Mouse (Mus musculus) spleen, embryonic (tissue): ENCODE data around the gene Atp8b5.

Experiments used
- CTCF ChIA-PET: fragments of 350-600 bp; sonication (Branson Sonifier 250); formaldehyde crosslinking; loops from one replicate; lab custom pipeline; 2022; lab: Charles Lee

The Atp8b5 gene

DNA sequence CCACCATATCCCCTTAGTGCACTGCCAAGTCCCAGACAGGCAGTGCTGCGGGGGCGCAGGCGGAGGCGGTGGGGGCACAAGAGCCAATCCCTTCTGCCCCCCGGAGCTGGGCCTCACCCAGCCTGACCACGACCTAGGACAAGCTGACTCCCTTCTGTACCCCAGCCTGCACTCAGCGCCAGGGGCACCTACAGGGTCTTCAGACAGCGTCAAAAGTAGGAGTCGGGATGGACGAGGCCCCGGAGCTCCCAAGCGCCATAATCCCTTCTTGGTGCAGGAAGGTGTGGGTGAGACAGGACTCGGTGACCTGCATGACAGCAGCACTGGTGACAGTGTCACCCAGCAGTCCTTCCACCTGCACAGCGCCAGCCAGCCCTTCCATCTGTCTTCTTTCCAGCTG lies 147.8 kb downstream of the Atp8b5 start:
- CTCF ChIA-PET = no interaction called here

- CTCF ChIA-PET = no interaction called here
Measured at GRCm38 (mm10) chr4:43415221-43416070, 148.5 kb downstream of the Atp8b5 start.

DNA sequence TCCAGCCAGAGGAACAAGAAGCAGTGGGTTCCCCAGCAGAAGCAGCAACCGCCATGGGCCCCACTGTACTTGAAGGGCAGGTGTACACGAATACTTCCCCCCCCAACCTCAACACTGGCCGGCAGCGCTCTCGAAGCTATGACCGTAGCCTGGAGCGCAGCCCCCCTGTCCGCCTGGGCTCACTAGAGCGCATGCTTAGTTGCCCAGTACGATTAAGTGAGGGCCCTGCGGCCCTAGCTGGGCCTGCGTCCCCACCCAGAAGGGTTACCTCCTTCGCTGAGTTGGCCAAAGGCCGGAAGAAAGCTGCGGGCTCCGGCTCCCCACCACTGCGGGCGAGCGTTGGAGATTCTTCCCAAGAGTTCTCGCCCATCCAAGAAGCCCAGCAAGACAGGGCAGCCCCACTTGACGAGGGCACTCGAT lies 149.1 kb downstream of the Atp8b5 start:
- CTCF ChIA-PET = no interaction called here

DNA sequence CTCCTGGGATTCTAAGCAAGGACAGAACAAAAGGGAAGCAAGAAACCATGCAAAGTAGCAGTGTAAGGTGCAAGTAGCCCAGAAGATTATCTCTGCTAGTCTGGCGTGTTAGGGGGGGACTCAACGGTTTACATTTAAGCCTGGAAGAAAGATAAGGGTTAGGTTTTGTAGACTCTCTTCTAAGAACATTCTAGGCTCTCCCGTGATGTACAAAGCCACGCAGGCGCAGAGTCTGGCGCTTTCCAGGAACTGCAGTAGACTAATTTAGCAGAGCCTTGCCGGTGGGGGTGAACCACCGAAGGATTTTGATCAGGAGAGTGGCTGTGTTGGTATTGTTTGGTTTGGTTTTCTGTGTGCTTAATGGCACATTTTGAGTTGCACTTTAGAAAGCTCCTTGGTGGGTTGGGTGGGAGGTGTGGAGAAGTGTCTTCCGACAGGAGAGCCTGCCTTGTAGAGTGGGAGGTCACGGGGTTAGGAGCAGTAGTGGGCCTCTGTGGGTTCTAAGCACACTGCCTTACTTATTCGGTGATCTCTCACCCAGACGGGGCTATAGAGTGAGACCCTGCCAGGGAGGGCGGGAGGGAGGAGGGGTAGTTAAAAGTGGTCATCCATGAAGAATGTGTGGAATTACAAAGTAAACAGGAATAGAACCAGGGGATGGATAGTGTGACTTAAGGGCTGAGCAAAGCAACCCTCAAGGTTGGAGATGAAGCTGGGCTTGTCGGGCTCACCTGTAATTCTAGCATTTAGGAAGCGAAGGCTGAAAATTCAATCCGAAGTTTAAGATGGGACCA lies 150.5 kb downstream of the Atp8b5 start:
- CTCF ChIA-PET = no interaction called here

- CTCF ChIA-PET = no interaction called here
Measured at GRCm38 (mm10) chr4:43418450-43418849, 151.5 kb downstream of the Atp8b5 start.

DNA sequence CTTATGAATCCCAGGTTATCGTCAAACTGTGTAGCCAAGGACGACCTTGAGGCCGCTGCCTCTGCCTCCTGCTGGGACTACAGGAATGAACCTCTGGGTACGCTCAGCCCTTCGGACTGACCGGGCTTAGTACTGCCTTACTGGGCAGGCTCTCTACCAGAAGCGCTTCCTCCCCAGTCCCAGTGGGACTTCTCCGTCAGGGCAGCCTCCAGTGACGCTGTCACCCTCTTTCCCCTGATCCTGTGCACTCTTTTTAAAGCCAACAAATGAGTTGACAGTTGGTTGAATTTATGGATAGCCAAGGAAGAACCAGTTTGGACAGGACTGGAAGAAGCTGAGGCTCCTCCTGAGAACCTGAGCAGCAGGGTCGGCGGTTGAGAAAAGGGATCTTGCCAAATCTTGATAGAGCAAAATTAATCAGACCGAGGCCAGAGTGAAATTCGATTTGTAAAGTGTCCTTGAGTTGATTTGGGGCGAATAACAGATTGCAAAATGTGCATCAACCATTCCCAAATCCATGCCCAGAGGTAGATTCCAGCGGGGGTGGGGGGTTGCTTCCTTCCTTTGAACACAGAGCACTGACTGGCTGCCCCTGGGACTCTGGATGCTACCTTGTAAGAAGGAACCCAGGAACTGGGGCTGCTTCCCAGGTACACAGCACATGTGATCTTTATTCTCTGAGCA lies 152.2 kb downstream of the Atp8b5 start:
- CTCF ChIA-PET = no interaction called here

- CTCF ChIA-PET = no interaction called here
Measured at GRCm38 (mm10) chr4:43419801-43420281, 152.9 kb downstream of the Atp8b5 start.

GRCm38 (mm10) chr4:43420305-43420704 lies 153.3 kb downstream of the Atp8b5 start:
- CTCF ChIA-PET = no interaction called here

DNA sequence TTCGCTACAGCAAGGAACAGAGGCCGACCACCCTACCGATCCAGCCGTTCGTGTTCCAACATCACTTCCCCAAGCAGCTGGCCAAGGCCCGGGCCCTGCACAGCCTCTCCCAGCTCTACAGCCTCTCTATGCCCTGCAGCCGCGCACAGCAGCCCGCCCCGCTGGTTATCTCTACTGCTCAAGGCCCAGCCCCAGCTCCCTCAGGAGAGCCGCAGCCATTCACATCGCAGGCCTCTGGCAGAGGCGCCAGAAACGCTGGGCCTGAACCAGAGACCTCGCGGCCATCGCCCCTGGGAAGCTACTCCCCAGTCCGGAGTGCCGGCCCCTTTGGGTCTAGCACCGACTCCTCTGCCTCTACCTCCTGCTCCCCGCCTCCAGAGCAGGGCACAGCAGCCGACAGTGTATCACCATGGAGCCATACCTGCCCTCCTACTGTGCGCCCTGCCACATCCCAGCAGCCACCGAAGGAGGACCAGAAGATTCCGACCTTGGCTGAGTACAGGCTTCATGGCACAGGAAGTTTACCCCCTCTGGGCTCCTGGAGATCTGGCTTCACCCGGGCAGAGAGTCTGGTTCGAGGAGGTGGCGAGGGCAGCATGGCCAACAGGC lies 154.8 kb downstream of the Atp8b5 start:
- CTCF ChIA-PET = no interaction called here
